Mouse (Mus musculus): ENCODE results near the gene Cd5. TPM values are rescaled to one million over a fixed set of nuclear protein-coding genes. Genes with fewer than 3 reads are reported as not detected.

The Cd5 gene
- total RNA-seq (2014; fragmentation: Nextera tagmentation): not detected in 2 replicates
- total RNA-seq (2017): not detected in 2 replicates

GRCm38 (mm10) chr19:10738811-10739210, at the start of gene Cd5:
Gene Cd5, minus strand, starts transcription at chr19:10739002.
- ATAC-seq (replicated peaks; ENCODE audit: poor library complexity, severe bottlenecking): peak; percentile 88

GRCm38 (mm10) chr19:10788242-10788641, 49.4 kb upstream of the Cd5 start:
- no peak for ATAC-seq (replicated peaks; ENCODE audit: poor library complexity, severe bottlenecking)

DNA sequence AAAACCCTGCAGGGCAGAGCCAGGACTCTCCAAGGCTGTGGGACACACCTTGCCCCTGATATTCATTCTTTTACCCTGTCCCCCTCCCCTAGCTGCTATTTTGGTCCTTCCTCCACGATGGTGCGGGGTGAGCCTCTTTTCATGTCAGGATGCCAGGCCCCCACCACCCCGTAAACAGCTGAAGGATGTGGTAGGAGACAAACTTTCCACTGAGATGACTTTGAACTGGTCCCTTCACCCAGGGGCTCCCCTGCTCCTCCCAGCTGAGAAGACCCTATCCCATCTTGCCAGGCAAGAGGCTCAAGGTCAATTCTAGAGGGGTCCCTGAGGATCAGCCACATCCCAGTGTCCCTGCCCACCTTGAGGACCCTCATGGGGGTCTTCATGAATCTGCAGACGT, 48.6 kb upstream of the Cd5 start:
- ATAC-seq (replicated peaks; ENCODE audit: poor library complexity, severe bottlenecking): no peak

- ATAC-seq (replicated peaks; ENCODE audit: poor library complexity, severe bottlenecking): no peak
Observed at GRCm38 (mm10) chr19:10786753-10787152, 48.0 kb upstream of the Cd5 start.

DNA sequence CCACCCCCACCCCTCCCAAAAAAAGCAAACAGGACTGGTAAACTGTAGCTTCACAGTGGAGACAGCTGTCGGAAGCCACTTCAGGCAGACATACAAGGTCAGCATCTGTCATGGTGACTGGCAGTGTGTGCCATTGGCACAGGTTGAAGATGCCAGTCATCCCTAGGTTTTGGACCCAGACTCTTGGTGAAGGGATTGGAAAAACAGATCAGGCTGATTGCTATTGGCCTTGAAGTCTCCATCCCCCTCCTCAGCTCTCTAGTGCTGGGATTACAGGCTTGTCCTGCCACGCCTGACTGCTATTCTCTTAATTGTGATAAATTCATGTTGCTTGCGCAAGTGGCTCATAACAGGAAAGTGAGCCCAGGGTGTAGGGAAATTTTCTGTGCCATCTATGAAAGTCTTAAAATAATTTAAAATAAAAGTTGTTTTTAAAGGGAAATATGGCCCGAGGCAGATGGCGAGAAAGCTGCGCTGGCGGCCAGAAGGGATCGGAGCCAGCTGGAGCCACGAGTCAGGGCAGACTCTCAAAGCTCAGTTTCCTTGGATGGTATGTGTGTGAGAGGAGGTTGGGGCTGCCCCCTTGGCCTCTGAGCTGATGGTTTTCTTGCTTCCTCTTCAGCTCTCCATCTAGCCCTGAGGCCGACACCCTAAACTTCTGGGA, 46.1 kb upstream of the Cd5 start:
- ATAC-seq (replicated peaks; ENCODE audit: poor library complexity, severe bottlenecking): no peak

DNA sequence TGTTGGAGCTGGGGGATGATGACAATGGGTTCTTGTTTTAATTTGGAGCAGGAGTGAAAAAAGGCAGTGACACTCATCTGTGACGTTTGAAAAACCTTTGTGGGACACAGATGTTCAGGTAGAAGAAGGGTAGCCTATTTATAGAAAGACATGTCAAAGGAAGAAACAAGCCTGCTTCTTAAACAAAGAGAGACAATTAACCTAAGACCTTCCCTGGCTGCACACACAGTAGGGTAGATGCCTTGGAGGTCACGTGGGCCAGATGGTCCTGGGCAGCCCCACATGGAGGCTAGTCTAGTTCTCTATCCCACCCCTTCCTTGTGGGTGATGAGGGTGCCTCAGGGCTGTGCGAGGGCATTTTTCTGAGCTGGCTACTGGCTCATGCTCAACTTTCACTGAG, 45.3 kb upstream of the Cd5 start:
- no peak for ATAC-seq (replicated peaks; ENCODE audit: poor library complexity, severe bottlenecking)

DNA sequence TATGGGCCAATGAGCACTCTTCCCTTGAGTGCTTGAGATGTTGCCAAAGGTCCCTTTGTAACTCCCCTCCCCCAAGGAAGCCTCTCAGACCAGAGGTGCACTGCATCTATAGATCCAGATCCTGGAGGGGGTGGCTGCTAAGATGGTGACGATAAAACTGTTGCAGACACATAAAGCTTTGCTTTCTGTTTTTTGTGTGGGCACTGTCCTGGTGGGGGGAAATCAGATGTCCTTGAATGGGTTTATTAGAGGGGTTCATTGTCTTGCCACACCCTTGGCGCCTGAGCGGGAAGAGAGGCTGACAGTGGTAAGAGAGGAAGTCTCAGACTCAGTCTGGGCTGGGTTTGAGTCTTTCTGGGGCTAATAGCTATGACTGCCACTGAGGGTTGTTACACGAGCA, 44.4 kb upstream of the Cd5 start:
- ATAC-seq (replicated peaks; ENCODE audit: poor library complexity, severe bottlenecking): no peak; the same call in 1 of the 2 replicates

- no peak for ATAC-seq (replicated peaks; ENCODE audit: poor library complexity, severe bottlenecking)
Observed at GRCm38 (mm10) chr19:10781641-10782040, 42.8 kb upstream of the Cd5 start.

- ATAC-seq (replicated peaks; ENCODE audit: poor library complexity, severe bottlenecking): no peak
Observed at GRCm38 (mm10) chr19:10776906-10777305, 38.1 kb upstream of the Cd5 start.

DNA sequence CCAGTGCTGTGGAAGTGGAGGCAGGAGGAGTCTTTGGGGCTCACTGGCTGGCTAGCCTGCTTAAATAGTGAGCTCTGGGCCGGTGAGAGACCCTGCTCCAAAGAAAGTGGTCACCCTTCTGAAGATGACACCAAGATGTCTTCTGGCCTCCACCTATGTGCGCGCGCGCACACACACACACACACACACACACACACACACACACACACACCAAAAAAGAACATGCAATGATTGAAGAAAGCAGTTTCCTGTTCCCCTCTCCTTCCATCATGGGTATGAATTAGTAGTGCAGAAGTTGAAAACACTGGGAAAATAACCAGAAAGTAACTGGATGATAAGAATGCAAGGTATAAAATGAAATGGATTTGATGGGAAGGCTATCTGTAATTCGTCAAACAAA, 35.3 kb upstream of the Cd5 start:
- ATAC-seq (replicated peaks; ENCODE audit: poor library complexity, severe bottlenecking): no peak

DNA sequence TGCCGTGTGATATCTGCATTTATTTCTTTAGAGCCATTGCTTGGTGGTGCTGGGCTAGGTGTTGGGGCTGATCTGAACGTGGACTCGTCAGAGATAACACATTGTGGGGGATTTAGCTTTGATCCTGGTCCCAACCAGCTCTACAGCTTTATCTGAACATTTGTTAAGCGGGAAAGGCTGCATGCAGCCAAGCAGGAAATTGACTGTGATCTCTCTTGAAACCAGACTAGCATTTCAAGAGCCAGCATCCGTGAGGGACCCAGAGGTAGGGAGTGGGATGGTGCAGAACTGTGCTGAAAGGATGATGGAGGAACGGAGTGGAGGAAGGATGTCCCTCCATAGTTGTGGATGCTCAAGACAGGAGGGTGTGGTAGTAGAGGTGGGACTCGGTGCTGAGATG, 34.6 kb upstream of the Cd5 start:
- no peak for ATAC-seq (replicated peaks; ENCODE audit: poor library complexity, severe bottlenecking)

DNA sequence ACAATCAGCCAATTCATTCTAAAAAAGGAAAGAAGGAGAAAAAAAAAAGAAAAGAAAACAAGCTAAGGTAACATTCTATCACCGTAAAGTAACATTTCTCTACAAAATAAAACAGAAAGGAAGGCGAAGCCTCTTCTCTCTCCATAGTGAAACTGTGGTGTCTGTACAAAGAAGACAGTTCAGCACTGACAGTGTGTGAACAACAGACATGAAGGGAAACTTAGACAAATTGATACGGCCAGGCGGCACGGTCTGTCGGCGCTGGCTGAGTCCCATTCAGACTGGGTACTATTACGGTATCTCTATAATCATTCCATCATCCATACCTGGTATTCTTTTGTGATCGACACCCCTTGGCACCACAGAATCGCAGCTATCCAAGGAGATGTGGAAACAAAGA, 34.1 kb upstream of the Cd5 start:
- ATAC-seq (replicated peaks; ENCODE audit: poor library complexity, severe bottlenecking): no peak

DNA sequence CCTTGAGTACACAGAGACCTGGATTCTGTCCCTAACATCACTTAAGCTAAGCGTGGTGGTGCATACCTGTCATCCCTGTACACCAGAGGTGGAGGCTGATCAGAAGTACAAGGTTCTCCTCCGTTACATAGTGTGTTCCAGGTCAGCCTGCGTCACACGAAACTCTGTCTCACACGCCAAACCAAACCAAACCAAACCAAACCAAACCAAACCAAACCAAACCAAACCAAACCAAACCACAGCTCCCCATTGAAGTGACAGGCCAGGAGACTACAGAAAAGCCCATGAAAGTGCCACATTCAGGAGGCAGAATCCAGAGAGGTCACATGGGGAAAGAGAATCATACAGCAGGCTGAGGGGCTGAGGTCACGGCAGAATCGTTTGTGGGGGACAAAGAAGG, 33.2 kb upstream of the Cd5 start:
- no peak for ATAC-seq (replicated peaks; ENCODE audit: poor library complexity, severe bottlenecking)

GRCm38 (mm10) chr19:10769429-10770195, 30.8 kb upstream of the Cd5 start:
- ATAC-seq (replicated peaks; ENCODE audit: poor library complexity, severe bottlenecking): no peak

- ATAC-seq (replicated peaks; ENCODE audit: poor library complexity, severe bottlenecking): no peak
Observed at GRCm38 (mm10) chr19:10768694-10769428, 30.1 kb upstream of the Cd5 start.

DNA sequence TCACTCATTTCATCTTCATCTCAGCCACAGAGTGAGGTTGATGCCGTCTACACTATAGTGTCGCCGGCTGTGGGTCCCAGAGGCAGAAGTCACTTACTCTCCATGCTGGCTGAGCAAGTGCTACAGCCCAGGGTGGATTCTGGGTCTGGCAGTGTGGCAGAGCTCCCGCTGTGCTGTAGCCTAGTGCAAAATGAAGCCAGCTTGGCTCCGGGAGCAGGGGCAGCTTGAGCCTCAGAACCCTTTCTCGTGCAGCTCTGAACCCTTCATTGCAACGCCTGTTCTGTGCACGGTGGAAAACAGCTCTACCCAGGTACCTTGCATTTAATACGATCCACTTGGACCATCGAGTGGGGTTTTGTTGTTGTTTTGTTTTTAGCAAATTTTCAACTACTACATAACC, 28.8 kb upstream of the Cd5 start:
- no peak for ATAC-seq (replicated peaks; ENCODE audit: poor library complexity, severe bottlenecking)

GRCm38 (mm10) chr19:10763381-10764031, 24.7 kb upstream of the Cd5 start:
- no peak for ATAC-seq (replicated peaks; ENCODE audit: poor library complexity, severe bottlenecking)

DNA sequence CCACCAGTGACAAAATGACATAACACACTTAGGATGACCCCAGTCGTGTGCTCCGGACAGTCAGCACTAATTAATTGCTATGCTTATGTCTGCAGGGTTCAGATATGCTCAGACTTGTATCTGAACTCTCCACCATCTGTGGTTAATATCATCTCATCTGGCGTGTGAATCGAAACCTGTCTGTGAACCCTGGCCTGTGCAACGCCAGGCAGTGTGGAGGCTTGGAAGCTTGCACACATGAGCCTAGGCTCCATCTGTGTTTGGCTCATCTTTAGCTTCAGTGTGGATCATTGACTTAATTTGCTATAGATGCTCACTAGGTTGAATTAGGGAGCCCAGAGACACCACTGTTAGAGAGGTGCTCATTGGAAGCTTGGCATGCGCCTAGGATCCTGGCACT, 23.7 kb upstream of the Cd5 start:
- no peak for ATAC-seq (replicated peaks; ENCODE audit: poor library complexity, severe bottlenecking)

DNA sequence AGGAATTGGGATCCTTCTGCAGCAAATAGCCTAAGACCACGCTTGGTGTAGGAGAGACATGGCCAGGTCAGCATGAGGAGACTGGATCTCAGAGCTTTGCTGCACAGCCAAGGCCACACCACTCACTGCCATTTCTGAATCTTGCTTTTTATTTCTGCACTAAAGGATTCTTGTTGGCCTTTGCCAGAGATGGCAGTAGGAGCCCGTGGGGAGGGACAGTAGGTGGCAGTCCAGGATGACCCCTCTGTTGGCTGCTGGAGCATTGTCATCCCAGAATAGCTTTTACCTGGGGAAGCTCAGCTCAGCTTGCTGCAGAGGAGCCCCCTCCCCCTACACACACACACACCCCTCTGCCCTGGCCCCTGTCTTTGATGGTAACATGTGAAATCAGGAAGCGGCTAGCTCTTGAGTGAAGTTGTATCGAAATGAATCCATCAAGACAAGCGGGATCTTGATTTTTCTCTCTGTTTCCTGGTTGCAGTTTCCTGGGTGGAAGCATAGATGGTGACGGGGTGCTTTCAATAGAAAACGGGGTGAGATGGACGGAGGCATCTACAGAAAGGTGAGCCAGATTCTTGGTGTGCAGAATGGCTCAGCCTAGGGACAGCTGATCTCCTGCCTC, 23.1 kb upstream of the Cd5 start:
- no peak for ATAC-seq (replicated peaks; ENCODE audit: poor library complexity, severe bottlenecking)

Data from granulocyte monocyte progenitor cell, adult 5-6 weeks (primary cell).